Mouse (Mus musculus): ENCODE data around the gene Mctp1.
"Not testable (repeated sequence)": the region's sequence is repeated elsewhere in the genome, so short reads cannot be mapped to it uniquely, and the experiment has no call there.

Mctp1 gene

DNA sequence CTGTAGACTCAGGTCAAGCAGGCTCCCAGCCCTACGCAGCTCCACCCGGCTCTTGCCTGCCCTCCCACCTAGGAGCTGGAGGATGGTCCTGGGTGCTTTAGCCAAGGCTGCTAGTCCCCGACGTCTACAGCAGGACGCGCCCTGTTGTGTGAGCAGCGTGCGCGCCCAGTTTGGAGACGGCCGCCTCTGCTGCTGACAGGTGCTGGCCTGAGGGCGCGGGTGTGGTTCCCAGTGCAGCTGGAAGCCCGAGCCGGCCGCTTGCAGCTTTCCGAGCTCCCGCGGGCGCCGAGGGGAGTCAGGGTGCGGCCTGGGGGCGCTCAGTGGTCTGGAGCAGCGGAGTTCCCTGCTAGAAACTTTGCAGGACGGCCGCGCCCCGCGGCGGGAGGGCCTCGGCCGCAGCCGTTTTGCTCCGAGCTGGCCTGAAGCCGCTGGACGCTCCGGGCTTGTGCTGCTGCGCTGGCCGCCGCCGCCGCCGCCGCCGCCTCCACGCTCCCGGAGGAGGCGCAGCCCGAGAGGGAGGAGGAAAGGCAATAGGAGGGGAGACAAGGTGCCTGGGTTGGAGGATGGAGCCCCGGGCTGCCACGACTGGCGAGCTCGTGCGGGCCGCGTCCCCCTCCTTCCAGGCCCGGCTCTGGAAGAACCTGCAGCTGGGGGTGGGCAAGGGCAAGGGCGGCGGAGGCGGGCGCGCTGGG lies at the start of gene Mctp1:
Gene Mctp1 (plus strand): TSS at position 564 of the 692 bp plus-strand sequence.
- DNase-seq, result peak; percentile 74 to 77

DNA sequence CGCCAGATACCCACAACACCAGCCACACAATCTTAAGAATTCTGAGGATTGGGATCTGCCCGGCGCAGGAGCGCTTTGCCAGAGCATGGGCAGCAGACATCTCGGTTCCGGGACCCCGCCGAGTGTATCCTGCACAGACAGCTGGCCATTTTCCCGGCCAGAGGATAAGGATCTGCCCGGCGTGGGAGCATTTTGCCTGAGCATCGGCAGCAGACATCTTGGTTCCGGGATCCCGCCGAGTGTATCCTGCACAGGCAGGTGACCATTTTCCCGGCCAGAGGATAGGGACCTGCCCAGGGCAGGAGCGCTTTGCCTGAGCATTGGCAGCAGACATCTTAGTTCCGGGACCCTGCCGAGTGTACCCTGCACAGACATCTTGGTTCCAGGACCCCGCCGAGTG lies 38.4 kb upstream of the Mctp1 start:
- peak; percentile 3 to 4 for DNase-seq

DNA sequence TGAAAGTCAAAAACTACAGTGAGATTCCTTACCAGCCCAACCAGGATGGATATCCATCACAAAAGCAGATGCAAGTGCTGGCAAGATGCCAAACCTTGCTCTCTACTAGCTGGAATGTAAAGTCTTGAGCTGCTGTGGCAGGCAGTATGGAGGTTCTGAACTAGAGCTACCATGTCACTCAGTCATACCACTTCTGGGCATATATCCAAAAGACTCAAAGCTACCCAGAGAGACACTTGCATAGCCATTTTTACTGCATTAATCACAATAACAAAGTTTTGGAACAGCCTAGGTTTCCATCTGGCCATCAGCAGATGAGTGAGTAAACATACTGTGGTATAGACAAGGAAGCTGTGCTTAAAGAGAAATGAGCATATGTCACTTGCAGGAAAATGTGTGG lies 25.6 kb upstream of the Mctp1 start:
- DNase-seq, result peak; percentile 16 to 22

DNA sequence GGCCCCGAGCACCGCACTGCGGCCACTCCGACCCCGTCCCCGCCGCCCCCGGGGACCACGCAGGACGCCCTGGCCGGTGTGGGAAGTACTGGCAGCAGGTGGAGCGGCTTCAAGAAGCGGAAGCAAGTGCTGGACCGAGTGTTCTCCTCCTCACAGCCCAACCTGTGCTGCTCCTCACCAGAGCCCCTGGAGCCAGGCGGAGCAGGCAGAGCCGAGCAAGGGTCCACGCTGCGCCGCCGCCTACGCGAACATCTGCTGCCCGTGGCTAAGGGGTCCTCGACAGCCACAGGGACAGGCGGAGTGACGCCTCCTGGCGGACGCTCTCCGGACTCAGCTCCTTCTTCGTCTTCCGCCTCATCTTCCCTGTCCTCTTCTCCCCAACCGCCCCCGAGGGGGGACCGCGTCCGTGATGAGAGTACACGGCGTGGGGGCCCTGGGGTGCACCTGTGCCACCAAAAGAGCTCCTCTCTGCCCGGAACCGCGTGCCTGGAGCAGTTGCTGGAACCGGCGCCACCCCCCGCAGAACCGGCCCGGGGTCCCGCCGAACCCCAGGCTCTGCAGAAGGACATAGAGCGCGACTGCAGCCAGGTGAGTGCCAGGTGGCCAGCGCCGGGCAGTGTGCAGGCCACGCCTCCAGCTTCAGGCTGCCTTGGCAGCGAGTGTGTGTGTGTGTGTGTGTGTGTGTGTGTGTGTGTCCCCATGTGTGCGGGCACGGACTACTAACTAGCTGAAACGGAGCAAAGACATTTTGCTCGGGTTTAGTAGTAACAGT lies 515 bp downstream of the Mctp1 start:
- peak; percentile 89 to 91 for DNase-seq

DNA sequence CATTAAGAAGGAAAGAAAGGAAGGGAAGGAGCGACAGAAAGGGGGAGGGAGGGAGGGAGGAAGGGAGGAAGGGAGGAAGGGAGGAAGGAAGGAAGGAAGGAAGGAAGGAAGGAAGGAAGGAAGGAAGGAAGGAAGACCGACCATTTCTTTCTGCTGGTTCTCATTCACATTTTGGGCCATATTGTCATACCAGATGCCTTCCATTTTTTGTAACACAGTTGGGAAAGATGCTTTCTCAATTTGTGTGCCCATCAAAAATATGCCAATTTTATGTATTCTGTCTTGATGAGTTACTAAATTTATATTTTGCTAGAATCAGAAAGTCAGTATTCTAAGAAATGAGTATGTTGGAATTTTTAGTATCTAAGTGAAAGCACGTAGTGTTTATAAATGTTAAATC lies 4.3 kb downstream of the Mctp1 start:
- DNase-seq, result no peak

DNA sequence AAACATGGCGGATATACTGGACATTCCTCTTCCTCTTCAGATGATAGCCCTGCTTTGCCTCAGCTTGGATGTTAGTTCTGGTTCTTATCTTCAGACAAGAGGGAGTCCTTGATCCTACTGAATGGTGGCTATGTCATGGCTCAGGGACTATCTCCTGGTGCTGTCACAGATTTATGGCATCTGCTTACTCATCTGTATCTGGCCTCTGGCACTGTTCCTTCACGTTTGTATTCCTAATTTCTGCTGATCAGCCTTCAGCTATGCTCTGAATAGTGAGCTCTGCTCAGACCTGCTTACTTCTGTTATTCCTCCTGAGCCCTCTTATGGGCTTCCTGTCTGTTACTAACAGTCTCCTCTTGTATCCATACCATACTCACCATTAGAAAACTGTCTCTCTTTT lies 7.6 kb downstream of the Mctp1 start:
- DNase-seq, result no peak

DNA sequence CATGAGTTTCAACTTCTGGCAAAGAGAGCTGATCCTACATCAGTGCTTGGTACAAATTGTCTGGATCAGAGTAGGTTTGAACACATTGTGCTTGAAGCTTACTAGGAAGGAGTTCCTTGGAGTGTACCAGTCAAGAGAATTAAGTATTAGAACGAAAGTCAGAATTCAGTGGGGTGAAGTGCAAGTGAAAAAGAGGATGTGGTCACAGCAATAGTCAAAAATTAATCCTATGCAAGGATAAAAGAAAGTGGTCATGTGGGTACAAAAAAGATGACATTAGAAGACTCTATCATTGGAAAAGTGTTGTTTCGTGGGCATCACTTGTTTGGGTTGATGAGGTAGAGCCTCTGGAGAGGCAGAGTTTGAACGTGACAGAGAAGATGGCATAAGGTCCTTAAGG lies 8.8 kb downstream of the Mctp1 start:
- no peak for DNase-seq

DNA sequence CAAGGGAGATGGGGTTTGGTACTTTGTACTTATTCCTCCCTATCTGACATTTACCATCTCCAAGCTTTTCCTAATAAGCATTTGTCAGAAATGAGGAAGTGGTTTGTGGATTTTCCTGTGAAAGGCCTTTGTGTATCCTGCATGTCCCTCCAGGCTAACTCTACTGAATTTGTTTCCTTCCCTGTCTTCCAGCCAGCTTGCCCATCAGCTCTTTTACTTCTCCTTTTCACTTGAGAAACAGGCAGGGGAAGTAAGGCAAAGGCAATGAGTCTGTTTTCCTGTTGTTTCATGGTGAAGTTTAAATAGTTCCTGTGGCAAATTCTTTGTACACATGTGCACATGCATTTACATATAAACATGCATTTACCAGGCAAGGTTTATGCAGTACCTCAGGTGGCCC lies 11.6 kb downstream of the Mctp1 start:
- no peak for DNase-seq

DNA sequence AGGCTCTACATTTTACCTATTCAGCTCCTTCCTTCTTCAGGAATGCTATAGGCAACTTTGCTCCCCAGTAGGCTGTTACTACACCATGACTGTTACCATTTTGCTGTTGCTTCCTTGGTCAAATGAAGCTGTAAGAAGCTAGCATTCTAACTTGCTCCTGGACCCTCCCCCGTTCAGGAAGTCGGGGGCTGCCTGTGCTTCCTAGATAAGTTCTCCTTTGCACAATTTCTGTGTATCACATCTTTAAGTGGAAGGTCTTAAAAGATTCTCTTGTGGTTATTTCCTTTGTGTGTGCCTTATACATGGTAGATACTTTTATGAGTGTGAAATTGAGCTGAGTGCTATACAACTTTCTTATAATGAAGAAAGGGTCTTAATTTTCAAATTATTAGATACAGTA lies 25.0 kb downstream of the Mctp1 start:
- no peak for DNase-seq

DNA sequence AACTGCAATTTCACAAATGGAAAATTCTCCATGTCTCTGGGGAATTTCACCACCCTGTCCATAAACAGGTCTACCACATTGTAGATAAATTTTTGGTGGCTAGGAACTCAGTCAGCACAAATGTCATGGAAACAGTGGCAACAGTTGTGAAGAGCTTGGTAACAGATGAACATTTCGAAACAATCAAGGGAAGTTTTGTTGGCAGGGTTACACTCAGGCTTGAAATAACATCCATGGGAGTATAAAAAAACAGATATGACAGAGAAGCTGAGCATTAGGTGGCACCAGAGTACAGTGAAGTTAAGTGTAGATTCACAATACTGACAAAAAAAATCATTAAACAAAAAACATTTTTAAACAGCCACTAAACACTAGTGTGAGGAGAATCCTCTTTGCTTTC lies 26.3 kb downstream of the Mctp1 start:
- no peak for DNase-seq

DNA sequence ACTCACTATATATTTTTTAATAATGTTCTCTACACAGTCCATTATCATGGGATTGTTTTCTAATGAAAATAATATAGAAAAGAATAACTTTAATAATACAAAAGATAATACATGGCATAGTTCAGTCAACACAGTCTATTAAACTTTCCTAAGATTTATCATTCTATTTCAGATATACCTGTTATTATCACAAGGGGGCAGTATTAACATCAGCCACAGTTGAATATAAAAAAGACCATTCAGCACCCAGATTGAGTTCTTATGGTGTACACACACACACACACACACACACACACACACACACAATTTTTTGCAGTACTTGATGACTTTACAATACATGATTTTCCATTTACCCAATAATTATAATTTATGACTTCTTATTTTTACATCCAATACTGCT lies 31.0 kb downstream of the Mctp1 start:
- no peak for DNase-seq

DNA sequence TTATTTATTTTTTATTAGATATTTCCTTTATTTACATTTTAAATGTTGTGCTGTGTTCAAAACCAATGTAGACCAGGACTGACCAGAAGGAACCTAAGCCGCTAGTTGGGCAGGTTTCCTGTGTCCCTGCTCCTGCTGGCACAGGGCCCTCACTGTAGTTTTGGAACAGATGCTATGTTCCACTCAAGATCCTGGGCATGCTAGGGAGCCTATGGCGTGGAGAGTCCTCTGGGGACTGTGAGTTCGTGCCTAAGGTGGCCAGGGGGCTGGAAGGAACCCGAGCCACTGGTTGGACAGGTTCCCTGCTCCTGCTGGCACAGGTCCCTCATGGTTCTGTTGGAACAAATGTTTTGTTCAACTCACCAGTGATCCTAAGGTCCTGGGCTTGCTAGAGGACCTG lies 35.8 kb downstream of the Mctp1 start:
- peak; percentile 70 to 81 for DNase-seq

DNA sequence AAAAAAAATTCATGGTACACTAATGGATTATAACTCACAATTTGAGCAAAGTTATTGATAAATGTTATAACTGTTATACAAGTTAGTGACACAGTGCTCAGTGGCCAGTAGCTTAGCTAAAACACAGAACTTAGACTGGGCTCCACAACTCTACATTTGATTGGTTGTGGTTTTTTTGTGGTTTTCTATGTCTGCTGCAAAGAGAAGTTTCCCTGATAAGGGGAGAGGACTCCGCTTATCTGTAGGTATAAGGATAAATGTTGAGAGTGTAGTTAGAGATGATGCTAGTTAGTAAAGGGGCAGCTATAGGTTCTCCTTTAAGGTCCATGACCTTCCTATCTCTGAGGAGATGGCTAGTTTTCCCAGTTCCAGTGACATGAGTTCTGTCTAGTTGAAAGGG lies 36.7 kb downstream of the Mctp1 start:
- DNase-seq, result no peak

DNA sequence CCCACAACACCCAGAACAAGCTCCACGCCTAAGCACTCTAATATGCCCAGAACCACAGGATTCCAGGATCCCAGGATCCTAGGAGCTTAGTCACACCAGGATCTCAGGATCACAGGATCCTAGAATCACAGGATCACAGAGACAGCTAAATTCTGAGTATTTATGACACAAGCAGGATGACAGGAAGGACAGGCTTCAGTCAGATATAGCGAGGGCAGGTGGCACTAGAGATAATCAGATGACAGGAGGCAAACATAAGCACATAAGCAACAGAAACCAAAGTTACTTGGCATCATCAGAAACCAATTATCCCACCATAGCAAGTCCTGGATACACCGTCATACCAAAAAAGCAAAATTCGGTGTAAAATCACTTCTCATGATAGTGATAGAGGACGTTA lies 37.8 kb downstream of the Mctp1 start:
- no peak for DNase-seq

DNA sequence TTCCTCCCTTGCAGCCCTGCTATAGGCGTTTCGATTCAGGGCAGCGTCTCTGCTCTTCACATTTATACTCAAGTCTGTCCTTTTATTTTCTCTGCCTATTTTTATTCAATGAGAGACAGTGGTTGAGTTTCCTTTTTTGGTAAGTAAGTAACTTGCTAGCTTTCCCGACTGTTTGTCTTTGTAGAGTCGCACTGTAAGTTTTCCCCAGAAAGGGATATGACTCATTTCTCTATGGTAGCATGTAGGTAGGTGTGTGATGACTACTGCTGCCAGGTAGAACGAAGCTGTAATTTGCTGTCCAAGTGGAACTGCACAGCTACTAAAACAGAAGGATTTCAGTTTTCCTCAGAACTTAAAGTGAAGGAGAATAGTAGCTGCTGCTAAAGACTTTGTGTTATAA lies 45.1 kb downstream of the Mctp1 start:
- no peak for DNase-seq

DNA sequence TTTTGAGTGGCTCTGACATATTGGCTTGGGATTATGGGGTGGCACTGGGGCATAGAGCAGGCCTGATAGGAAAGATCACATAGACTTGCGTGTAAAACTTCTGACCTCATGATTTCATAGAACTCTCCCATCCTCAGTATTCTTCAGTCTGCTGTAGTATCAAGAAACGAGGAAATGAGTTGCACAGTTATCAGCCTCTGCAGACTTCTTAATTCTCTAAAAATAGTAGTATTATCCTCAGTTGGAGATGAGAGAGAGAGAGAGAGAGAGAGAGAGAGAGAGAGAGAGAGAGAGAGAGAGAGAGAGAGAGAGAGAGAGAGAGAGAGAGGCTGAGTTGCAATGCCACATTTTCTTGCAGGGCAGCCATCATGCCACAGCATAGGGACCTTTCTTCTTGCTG lies 45.6 kb downstream of the Mctp1 start:
- no peak for DNase-seq

DNA sequence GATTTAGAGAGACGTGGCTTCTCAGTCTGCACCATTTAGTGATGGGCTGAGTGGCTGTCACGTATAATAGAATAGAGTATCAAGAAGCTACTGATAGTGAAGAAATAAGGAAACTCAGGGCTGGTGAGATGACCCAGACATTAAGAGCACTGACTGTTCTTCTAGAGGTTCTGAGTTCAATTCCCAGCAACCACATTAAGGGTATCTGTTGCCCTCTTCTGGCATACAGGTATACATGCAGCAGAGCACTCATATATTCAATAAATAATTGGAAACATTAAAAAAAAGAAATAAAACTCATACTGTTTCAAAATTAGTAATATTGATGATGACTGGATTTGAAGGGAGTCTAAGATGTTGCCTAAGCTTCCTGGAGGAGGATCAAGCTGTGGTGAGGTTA lies 47.6 kb downstream of the Mctp1 start:
- no peak for DNase-seq

DNA sequence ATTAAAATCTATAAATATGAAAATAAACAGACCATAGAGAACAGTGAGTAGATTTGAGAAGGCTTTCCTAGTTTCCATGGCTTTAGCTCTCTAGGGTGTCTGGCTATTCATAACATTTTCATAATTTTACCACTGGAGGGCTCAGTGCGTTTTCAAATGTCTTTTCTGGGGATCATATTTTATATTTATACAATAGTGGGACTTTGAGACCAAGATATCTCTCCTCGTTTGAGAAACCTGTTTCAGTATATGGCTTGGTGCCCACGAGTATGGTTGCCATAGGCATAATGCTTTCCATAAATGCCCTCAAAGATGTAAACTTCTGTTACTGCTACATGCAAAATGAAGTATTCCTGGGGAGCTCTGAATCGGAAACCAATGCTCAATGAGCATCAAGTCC lies 49.1 kb downstream of the Mctp1 start:
- no peak for DNase-seq

DNA sequence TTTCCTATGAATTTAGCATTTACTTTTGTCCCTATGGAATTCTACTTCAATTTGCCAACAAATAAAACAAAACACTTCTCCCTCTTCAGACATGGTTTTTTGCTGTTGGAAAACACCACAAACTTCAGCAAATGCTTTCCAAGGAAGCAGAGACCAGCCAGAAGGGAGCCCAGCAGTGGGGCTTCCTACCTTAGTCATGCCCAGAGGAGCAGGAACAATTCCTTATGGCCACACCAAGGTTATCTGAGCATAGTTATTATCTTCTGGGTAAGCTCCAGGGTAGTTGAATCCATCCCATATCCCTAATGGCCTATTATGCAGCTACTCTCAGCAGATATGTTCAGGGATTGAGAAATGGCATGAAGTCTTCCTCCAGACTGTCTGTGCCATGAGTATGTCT lies 52.1 kb downstream of the Mctp1 start:
- no peak for DNase-seq

DNA sequence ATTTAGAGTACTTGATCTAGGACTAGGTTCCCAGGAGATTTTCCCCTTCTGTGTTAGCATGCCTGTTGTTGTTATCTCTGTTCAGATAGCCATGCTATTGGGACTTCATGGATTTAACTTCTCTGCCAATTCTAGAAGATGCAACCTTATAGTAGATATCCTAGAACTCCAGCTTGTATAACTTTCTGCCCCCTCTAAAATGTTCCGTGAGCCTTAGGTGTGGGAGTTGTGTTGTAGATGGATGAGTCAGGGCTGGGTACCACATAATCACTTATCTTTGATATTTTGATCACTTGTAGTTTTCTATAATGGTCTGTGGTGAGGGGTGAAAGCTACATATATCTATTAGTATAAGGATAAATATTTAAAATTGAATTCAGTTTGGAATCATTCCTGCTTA lies 54.4 kb downstream of the Mctp1 start:
- DNase-seq, result no peak

DNA sequence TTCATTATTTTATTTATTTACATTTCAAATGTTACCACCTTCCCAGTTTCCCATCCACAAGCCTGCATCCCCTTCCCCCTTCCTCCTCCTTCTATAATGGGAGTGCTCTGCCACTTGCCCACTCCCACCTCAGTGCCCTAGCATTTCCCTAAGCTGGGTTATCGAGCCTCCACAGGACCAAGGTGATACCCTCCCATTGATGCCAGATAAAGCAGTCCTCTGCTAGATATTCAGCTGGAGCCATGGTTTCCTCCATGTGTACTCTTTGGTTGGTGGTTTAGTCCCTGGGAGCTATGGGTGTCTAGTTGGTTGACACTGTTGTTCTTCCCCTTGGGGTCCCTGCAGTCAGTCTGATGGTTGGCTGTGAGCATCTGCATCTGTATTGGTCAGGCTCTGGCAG lies 61.7 kb downstream of the Mctp1 start:
- no peak for DNase-seq

DNA sequence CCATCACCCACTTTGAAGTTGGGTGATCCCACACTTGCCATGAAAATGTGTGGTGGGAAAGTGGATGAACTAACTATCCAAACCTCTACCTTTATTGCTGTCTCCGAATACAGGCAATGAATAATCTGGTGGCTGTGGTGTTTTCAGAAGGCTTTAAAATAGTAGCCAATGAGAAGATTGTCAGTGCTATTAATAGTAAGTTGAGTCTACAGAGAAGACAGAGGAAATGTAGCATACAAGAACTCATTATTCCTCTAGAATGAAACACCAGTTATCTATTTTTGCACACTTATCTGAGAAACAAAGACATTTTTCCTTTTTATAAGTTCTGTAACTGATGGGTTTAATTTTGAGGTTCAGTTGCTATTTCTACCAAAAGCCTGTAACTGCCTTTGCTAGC lies 63.2 kb downstream of the Mctp1 start:
- no peak for DNase-seq

DNA sequence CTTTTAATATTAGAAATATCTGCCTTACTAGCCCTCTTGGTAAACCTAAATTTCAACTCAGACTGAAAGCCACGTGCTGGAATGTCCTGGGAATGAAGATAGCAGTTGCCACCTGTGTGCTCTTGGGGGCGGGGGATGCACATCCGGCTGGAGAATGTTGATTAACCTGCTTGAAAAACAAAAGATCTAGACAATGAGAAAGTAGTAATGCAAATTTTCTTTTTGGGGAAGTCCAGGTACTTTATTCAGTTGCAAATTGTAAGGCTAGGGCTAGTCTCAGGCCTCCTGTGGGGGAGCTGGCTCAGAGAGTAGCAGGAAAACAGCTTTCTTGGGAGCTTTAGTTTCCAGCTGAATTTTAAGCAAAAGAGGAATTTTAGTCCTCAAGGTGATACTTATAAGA lies 67.2 kb downstream of the Mctp1 start:
- not testable (repeated sequence) for DNase-seq

DNA sequence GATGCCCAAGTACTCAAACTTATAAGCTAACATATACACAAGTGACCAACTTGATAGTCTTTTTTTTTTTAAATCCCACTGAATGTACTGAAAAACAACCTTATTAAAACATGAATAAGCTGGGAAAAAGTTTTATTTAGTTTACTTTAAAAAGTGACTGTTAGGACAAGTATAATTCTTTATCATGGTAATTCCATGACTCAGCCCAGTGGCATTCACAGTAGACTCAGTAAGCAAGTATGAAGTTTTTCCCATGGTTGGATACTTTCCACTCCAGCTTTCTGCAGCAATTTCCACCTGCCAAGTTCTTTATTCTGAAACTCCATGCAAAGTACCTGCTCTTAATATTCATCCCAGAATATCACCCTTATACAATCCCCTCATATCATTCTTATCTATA lies 97.3 kb downstream of the Mctp1 start:
- DNase-seq, result no peak

DNA sequence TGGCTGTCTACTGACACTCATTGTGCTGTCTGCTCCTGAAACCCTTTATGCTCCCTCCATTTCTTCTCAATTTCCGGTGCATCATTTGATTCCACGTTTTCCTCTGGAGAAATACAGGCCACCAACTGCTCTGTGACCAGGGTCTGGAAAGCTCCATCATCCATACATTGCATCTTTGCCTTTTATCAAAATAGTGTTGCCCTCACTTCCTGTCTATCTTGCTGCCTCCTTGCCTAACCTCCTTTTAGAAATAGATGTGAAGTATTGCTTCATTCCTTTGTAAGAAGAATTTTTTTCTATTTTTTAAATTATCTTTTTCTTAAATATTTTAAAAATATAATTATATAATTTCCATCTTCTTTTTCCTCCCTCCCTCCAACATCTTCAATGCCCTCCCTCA lies 98.7 kb downstream of the Mctp1 start:
- no peak for DNase-seq

Measured in cerebellum, postnatal 10 days (tissue).